Mouse (Mus musculus): ENCODE data around the gene Spata32. TPM values are rescaled to one million over a fixed set of nuclear protein-coding genes. Genes with fewer than 3 reads are reported as not detected.
A peak's percentile ranks its signal among the peaks of the same experiment; 100 is the strongest.
"Not testable (repeated sequence)": the region's sequence is repeated elsewhere in the genome, so short reads cannot be mapped to it uniquely, and the experiment has no call there.

Spata32 gene
- polyA plus RNA-seq, 1 experiment, result not detected

DNA sequence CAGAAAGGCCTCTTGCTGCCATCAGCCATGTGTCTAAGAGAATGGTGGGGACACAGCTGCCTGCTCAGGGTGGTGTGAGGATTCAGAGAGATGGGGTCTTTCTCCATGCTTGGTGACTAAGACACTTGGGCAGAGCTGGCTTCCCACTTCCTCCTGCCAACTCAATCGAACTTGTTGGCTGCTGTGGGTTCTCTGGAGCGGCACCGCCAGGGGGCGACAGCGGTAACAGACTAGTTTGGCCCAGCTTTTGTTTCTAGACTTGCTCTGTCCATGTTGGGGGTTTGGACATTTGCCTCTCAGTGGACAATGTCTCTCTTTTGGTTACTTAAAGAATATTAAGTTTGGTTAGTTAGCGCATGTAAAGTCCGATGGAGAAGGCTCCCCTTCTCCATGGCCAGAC, 14.7 kb upstream of the Spata32 start:
- no peak overlapping the region for H3K27ac ChIP-seq (ENCODE audit: insufficient read depth, low read length)
- no peak for TF ChIP-seq POLR2A (IDR thresholded peaks at IDR 0.05; ENCODE audit: low read depth, low read length)
- peak; percentile 58; the same call in 1 of the 2 replicates for TF ChIP-seq CTCF (IDR thresholded peaks at IDR 0.05; ENCODE audit: borderline replicate concordance, insufficient read depth, low read length)
- no peaks in the 10 kb centered on the region for H3K4me1 ChIP-seq (ENCODE audit: control insufficient read depth, insufficient read depth, low read length)
- H3K4me3 ChIP-seq (ENCODE audit: insufficient read depth, low read length), result no peak overlapping the region

DNA sequence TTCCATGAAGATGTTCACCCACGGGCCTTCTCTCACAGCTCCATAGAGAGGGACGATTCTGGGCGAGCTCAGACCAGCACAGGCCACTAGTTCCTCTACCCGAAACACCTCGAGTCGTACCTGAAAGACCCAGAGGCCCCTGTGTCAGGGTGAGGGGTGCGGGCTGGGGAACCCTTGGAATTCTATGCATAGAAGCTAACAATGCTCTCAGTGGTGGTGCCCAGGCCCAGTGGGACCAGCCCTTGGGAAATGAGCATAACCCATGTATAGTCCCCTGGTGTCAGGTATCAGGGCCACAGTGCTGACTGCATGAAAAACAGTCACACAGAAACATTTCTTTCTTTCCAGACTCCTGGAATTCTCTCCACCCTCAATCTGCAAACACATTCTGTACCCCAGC, 13.1 kb upstream of the Spata32 start:
- Histone ChIP-seq H3K4me3 (ENCODE audit: insufficient read depth, low read length) (no peak overlapping the region), H3K4me1 (ENCODE audit: control insufficient read depth, insufficient read depth, low read length) (no peaks in the 10 kb centered on the region), H3K27ac (ENCODE audit: insufficient read depth, low read length) (no peak overlapping the region)
- TF ChIP-seq CTCF (IDR thresholded peaks at IDR 0.05; ENCODE audit: borderline replicate concordance, insufficient read depth, low read length) (no peak), POLR2A (IDR thresholded peaks at IDR 0.05; ENCODE audit: low read depth, low read length) (no peak)

DNA sequence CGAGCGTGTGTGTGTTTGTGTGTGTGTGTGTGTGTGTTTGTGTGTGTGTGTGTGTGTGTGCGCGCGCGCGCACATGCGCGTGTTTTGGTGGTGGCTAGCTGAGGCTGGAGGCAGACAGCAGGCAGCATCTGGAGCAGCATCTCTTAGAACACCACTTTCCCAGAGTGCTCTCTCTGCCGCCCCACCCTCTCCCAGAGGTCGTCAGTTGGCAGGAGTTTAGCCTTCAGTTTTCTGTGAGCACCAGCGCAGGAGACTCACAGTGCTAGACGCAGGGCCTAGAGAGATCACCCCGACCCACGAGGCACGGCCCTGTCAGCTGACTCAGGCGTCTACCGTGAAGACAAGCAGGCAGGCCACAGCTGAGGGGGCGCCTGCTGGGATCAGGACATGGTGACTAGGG, 12.4 kb upstream of the Spata32 start:
- TF ChIP-seq CTCF (IDR thresholded peaks at IDR 0.05; ENCODE audit: borderline replicate concordance, insufficient read depth, low read length) (no peak), POLR2A (IDR thresholded peaks at IDR 0.05; ENCODE audit: low read depth, low read length) (no peak)
- Histone ChIP-seq H3K4me3 (ENCODE audit: insufficient read depth, low read length) (no peak overlapping the region), H3K27ac (ENCODE audit: insufficient read depth, low read length) (no peak overlapping the region), H3K4me1 (ENCODE audit: control insufficient read depth, insufficient read depth, low read length) (no peaks in the 10 kb centered on the region)

DNA sequence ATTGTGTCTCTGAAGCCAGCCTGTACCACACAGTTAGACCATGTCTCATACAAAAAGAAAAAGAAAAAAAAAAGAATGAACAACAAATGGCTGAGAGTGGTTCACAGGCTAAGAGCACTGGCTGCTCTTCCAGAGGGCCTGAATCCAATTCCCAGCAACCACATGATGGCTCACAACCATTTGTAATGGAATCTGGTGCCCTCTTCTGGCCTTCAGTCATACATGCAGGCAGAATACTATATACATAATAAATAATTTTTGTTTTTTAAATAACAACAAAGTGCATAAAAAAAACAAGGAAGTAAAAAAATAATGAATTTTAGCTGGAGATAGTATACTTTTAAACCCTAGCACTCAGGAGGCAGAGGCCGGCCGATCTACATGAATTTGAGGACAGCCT, 11.4 kb upstream of the Spata32 start:
- Histone ChIP-seq H3K4me3 (ENCODE audit: insufficient read depth, low read length) (no peak overlapping the region), H3K27ac (ENCODE audit: insufficient read depth, low read length) (no peak overlapping the region), H3K4me1 (ENCODE audit: control insufficient read depth, insufficient read depth, low read length) (no peaks in the 10 kb centered on the region)
- TF ChIP-seq POLR2A (IDR thresholded peaks at IDR 0.05; ENCODE audit: low read depth, low read length) (no peak), CTCF (IDR thresholded peaks at IDR 0.05; ENCODE audit: borderline replicate concordance, insufficient read depth, low read length) (no peak)

DNA sequence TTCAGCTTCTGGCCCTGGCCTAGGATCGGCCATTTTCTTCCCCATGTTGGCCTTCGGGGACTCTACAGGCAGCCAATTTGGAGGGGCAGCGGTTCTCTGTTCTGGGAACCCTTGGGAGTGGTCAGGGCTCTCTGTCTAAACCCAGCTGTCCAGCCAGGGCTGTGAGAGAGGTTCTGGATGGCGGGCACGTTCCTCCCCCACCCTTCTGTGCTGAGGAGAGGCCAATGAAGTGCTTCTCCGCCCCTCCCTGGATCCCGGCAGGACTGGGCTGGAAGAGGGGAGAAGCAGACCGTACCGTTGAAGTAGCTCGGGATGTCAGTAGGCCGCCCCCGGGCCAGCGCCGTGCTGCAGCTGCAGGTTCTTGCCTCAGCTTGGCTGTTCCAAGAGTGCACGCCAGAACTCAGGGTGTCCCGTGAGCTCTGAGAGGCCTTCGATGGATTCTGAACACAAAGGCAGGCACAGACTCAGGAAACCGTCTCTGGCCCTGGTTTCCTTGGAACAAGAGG, 5.8 kb upstream of the Spata32 start:
- no peak overlapping the region for H3K4me3 ChIP-seq (ENCODE audit: insufficient read depth, low read length)
- TF ChIP-seq POLR2A (IDR thresholded peaks at IDR 0.05; ENCODE audit: low read depth, low read length) (no peak), CTCF (IDR thresholded peaks at IDR 0.05; ENCODE audit: borderline replicate concordance, insufficient read depth, low read length) (no peak)
- H3K4me1 ChIP-seq (ENCODE audit: control insufficient read depth, insufficient read depth, low read length), result no peaks in the 10 kb centered on the region
- no peak overlapping the region for H3K27ac ChIP-seq (ENCODE audit: insufficient read depth, low read length)

DNA sequence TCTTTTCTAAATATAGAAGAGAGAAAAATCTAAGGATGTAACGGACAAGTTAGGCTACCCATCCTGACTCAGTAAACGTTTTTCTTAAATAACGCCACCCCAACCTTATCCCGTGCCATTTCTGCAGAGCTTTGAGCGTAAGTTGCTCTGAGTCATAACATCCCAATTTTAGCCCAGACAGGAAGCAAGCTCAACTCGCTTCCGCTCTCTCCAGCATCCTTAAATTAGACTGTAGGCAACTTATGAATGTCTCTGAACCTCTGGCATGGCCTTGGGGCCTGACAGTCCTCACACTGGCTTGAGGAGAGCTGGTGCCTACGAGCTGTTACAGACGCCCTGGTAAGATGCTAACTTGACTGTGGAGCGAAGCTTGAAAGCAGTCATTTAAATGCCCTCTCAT, 5.2 kb upstream of the Spata32 start:
- no peak overlapping the region for H3K27ac ChIP-seq (ENCODE audit: insufficient read depth, low read length)
- no peak overlapping the region for H3K4me3 ChIP-seq (ENCODE audit: insufficient read depth, low read length)
- no peaks in the 10 kb centered on the region for H3K4me1 ChIP-seq (ENCODE audit: control insufficient read depth, insufficient read depth, low read length)
- TF ChIP-seq CTCF (IDR thresholded peaks at IDR 0.05; ENCODE audit: borderline replicate concordance, insufficient read depth, low read length) (no peak), POLR2A (IDR thresholded peaks at IDR 0.05; ENCODE audit: low read depth, low read length) (no peak)

DNA sequence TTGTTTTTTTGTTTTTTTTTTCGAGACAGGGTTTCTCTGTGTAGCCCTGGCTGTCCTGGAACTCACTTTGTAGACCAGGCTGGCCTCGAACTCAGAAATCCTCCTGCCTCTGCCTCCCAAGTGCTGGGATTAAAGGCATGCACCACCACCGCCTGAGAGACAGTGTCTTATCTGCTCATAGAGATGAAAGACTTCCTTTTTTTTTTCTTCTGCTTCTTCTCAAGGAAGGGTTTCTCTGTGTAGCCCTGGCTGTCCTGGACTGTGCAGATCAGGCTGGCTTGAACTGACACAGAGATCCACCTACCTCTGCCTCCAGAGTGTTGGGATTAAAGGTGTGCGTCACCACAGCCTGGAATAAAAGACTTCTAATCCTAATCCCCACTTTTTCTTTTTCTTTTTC, 4.5 kb upstream of the Spata32 start:
- H3K4me1 ChIP-seq (ENCODE audit: control insufficient read depth, insufficient read depth, low read length); H3K4me3 ChIP-seq (ENCODE audit: insufficient read depth, low read length); H3K27ac ChIP-seq (ENCODE audit: insufficient read depth, low read length): not testable (repeated sequence)

DNA sequence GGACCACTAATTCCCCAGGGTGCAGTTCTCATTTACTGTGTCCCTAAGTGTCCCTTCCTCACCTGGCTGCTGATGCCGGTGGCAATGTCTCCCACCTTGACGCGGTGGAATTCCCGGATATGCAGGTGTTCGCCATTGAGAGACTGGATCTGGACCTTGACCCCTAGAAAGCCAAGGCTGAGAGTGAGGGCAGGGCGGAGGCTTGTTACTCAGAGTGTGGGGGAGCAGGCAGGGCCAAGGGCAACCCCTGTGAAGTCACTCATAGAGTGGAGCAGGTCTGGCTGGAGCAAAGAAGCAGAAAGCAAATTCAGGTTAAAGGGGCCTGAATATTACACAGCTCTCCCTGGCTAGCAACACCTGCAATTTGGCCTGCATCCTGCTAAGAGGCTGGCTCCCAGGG, 3.2 kb upstream of the Spata32 start:
- no peak for TF ChIP-seq CTCF (IDR thresholded peaks at IDR 0.05; ENCODE audit: borderline replicate concordance, insufficient read depth, low read length)
- no peak for TF ChIP-seq POLR2A (IDR thresholded peaks at IDR 0.05; ENCODE audit: low read depth, low read length)
- Histone ChIP-seq H3K27ac (ENCODE audit: insufficient read depth, low read length) (no peak overlapping the region), H3K4me3 (ENCODE audit: insufficient read depth, low read length) (no peak overlapping the region), H3K4me1 (ENCODE audit: control insufficient read depth, insufficient read depth, low read length) (no peaks in the 10 kb centered on the region)

DNA sequence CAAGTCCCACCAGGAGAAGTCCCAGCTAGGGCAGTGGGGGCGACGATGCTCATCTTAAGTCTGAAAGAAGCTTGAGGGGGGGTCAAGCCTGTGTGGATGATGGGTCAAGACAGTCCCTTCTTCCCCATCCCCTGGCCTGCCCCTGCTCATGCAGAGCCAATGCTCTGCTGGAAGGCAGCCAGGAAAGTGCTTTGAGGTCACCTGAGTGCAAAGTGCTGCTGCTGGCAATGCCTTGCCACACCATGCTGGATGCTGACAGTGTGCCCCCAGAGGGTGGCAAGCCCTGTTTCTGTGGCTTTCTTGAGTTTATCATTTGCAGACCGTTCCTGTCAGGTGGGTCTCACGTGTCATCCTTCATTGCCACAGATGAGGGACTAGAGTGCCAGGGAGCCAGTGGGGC, 1.8 kb upstream of the Spata32 start:
- no peak overlapping the region for H3K4me3 ChIP-seq (ENCODE audit: insufficient read depth, low read length)
- TF ChIP-seq POLR2A (IDR thresholded peaks at IDR 0.05; ENCODE audit: low read depth, low read length) (no peak), CTCF (IDR thresholded peaks at IDR 0.05; ENCODE audit: borderline replicate concordance, insufficient read depth, low read length) (no peak)
- H3K27ac ChIP-seq (ENCODE audit: insufficient read depth, low read length), result no peak overlapping the region

DNA sequence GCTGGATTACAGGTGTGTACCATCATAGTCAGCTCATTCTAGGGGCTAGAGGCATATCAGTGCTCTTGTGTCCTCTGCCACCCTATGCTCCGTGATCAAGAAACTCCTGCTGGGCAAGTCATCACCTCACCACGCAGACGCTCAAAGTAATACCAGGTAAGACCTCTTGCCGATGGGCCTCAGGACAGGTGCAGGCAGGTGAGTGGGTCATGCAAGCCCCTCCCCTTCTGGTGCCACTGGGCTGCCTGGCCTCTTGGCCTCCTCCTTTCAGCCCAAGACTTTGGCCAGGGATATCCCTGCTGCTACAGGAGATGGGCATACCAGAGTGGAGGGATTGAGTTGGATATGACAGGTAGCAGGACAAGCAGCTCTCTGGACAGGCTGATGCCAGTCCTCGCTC, 1.0 kb upstream of the Spata32 start:
- H3K4me3 ChIP-seq (ENCODE audit: insufficient read depth, low read length), result no peak overlapping the region
- TF ChIP-seq CTCF (IDR thresholded peaks at IDR 0.05; ENCODE audit: borderline replicate concordance, insufficient read depth, low read length), result no peak
- no peak for TF ChIP-seq POLR2A (IDR thresholded peaks at IDR 0.05; ENCODE audit: low read depth, low read length)
- H3K27ac ChIP-seq (ENCODE audit: insufficient read depth, low read length), result no peak overlapping the region
- no peaks in the 10 kb centered on the region for H3K4me1 ChIP-seq (ENCODE audit: control insufficient read depth, insufficient read depth, low read length)

More for the DNA sequence above, 1.8 kb upstream of the Spata32 start:
- no peaks in the 10 kb centered on the region for H3K4me1 ChIP-seq (ENCODE audit: control insufficient read depth, insufficient read depth, low read length)

DNA sequence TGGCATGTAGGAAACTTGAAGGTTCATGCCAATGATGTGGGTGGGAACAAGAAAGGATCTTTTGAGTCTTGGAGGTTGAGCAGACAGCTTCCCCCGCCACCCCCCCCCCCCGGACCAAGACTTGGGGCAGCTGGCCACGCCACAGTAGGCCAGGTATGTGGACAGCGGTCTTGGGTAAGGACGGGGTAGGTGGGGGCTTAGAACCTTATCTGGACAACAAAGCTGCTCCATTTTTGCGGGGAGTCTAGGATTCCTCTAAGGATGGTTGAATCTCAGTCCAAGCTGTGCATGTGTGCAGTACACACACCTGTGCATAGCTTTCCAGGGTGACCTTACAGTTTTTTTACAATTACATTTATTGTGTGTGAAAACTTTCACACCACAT, 277 bp upstream of the Spata32 start:
- TF ChIP-seq CTCF (IDR thresholded peaks at IDR 0.05; ENCODE audit: borderline replicate concordance, insufficient read depth, low read length) (no peak), POLR2A (IDR thresholded peaks at IDR 0.05; ENCODE audit: low read depth, low read length) (no peak)
- H3K27ac ChIP-seq (ENCODE audit: insufficient read depth, low read length), result no peak overlapping the region
- 0 out of 2 replicates have a peak overlapping the region, but pooled peaks have one; percentile 22 for H3K4me3 ChIP-seq (ENCODE audit: insufficient read depth, low read length)
- H3K4me1 ChIP-seq (ENCODE audit: control insufficient read depth, insufficient read depth, low read length), result no peaks in the 10 kb centered on the region

Measured in embryonic fibroblast, embryonic 13.5 days (primary cell).